ENCODE assay signal across 38 mouse cellular contexts in genomic region chr19:10658406-10658805, GRCm38 (mm10). TPM values are rescaled to one million over a fixed set of nuclear protein-coding genes. Genes with fewer than 3 reads are reported as not detected.
A peak's percentile ranks its signal among the peaks of the same experiment; 100 is the strongest.
DNase-seq lines count a peak whose midpoint lies in the region; ATAC-seq and TF ChIP-seq lines count a peak whose summit lies in the region.
"Had no signal": no experiment of that assay in that cellular context is flagged by ENCODE, and none has a peak within 500 bp of the region (broad histone marks: within the 10 kb centered on the region; RNA-seq: fewer than 3 reads in every experiment).

No protein-coding gene starts in this region.

- H3K4me1 ChIP-seq in liver, adult 2 months (ENCODE audit: control insufficient read depth, insufficient read depth, low read length), result peaks cover 28% of the 10 kb centered on the region
- H3K4me1 ChIP-seq in liver, embryonic 13.5 days (replicated peaks), result peaks cover 87% of the 10 kb centered on the region
- H3K4me1 ChIP-seq in liver, embryonic 16.5 days (ENCODE audit: control insufficient read depth, low read depth, low read length), result peaks cover 74% of the 10 kb centered on the region
- H3K4me1 ChIP-seq in midbrain, embryonic 11.5 days (ENCODE audit: control insufficient read depth, insufficient read depth, low read length), result no peaks in the 10 kb centered on the region
- H3K4me1 ChIP-seq: forebrain, embryonic 12.5 days; forebrain, embryonic 15.5 days; hindbrain, embryonic 12.5 days; hindbrain, embryonic 15.5 days had no signal

- no peak overlapping the region for H3K4me2 ChIP-seq in liver, embryonic 13.5 days
- H3K4me2 ChIP-seq in liver, embryonic 16.5 days (ENCODE audit: low read depth, low read length), result no peak overlapping the region
- no peak overlapping the region for H3K4me2 ChIP-seq in midbrain, embryonic 11.5 days
- H3K4me2 ChIP-seq: embryonic facial prominence, embryonic 13.5 days; forebrain, embryonic 12.5 days; forebrain, embryonic 15.5 days; heart, embryonic 11.5 days; hindbrain, embryonic 12.5 days; hindbrain, embryonic 15.5 days had no signal

- peak; percentile 96 for DNase-seq in liver, adult 2 months (ENCODE audit: extremely low read depth, low read depth, low spot score)
- no peak for DNase-seq in liver
- no peak for DNase-seq in liver, embryonic 13.5 days
- peak; percentile 53 for DNase-seq in yolk sac, embryonic 10.5 days (ENCODE audit: low spot score)
- DNase-seq in right cerebral cortex, postnatal 36 days (ENCODE audit: low spot score in 2 of 2), result no peak
- DNase-seq in cerebellum, postnatal 10 days, result no peak
- DNase-seq in midbrain, embryonic 11.5 days (ENCODE audit: low spot score, missing footprints), result no peak
- DNase-seq: adrenal gland, postnatal 10 days; B cell, adult 2 months; cerebellum, adult 11 months; cerebellum, adult 2 months; cerebellum, adult 9-11 months; cerebellum, postnatal 36 days; embryo, embryonic 11 days; gastrocnemius, postnatal 10 days; heart, adult 11 months had no signal

- H3K9me3 ChIP-seq in liver, embryonic 13.5 days (replicated peaks), result no peaks in the 10 kb centered on the region
- H3K9me3 ChIP-seq in liver, embryonic 16.5 days (replicated peaks; ENCODE audit: control insufficient read depth, low read length), result no peaks in the 10 kb centered on the region
- no peaks in the 10 kb centered on the region for H3K9me3 ChIP-seq in midbrain, embryonic 11.5 days (ENCODE audit: control insufficient read depth, low read length)
- H3K9me3 ChIP-seq: embryonic facial prominence, embryonic 10.5 days; embryonic facial prominence, embryonic 13.5 days; forebrain, embryonic 12.5 days; forebrain, embryonic 15.5 days; G1E; hindbrain, embryonic 12.5 days; hindbrain, embryonic 15.5 days had no signal

- H3K27me3 ChIP-seq in liver, adult 2 months (ENCODE audit: control insufficient read depth, insufficient read depth, low read length), result no peaks in the 10 kb centered on the region
- H3K27me3 ChIP-seq in liver, embryonic 13.5 days, result no peaks in the 10 kb centered on the region
- H3K27me3 ChIP-seq in liver, embryonic 16.5 days (ENCODE audit: control insufficient read depth, insufficient read depth, low read depth, low read length), result no peaks in the 10 kb centered on the region
- no peaks in the 10 kb centered on the region for H3K27me3 ChIP-seq in midbrain, embryonic 11.5 days (ENCODE audit: control insufficient read depth, insufficient read depth, low read length)
- H3K27me3 ChIP-seq: CH12.LX; embryonic facial prominence, embryonic 13.5 days; forebrain, embryonic 15.5 days; hindbrain, embryonic 12.5 days; hindbrain, embryonic 15.5 days; Patski had no signal

- H3K36me3 ChIP-seq in liver, adult 2 months (ENCODE audit: control insufficient read depth, insufficient read depth, low read length), result peaks cover 19% of the 10 kb centered on the region; the same call in 1 of the 2 replicates
- H3K36me3 ChIP-seq in liver, embryonic 13.5 days, result no peaks in the 10 kb centered on the region
- no peaks in the 10 kb centered on the region for H3K36me3 ChIP-seq in liver, embryonic 16.5 days (ENCODE audit: control insufficient read depth, insufficient read depth)
- no peaks in the 10 kb centered on the region for H3K36me3 ChIP-seq in midbrain, embryonic 11.5 days (ENCODE audit: control insufficient read depth, insufficient read depth, low read length)
- H3K36me3 ChIP-seq: embryonic facial prominence, embryonic 10.5 days; embryonic facial prominence, embryonic 13.5 days; forebrain, embryonic 12.5 days; forebrain, embryonic 15.5 days; hindbrain, embryonic 12.5 days; hindbrain, embryonic 15.5 days had no signal

- no peak for ATAC-seq in liver, embryonic 13.5 days (ENCODE audit: low read depth)
- 0 out of 2 replicates have a peak, but pooled peaks have one; percentile 19 for ATAC-seq in liver, embryonic 16.5 days (ENCODE audit: low read depth)
- ATAC-seq in midbrain, embryonic 11.5 days (ENCODE audit: low FRiP score), result no peak
- ATAC-seq: forebrain, embryonic 15.5 days; Patski had no signal

- TF ChIP-seq CTCF in liver, adult 2 months (IDR thresholded peaks at IDR 0.05; ENCODE audit: low read depth, low read length), result no peak

- peak overlapping the region; percentile 91 for H3K27ac ChIP-seq in liver, adult 2 months (replicated peaks; ENCODE audit: insufficient read depth, low read depth, low read length)
- peak overlapping the region; percentile 83 for H3K27ac ChIP-seq in liver, embryonic 13.5 days
- peak overlapping the region; percentile 92 for H3K27ac ChIP-seq in liver, embryonic 16.5 days (ENCODE audit: low read length)
- no peak overlapping the region for H3K27ac ChIP-seq in midbrain, embryonic 11.5 days (ENCODE audit: low read depth, low read length)
- H3K27ac ChIP-seq: embryonic facial prominence, embryonic 10.5 days; embryonic facial prominence, embryonic 13.5 days; forebrain, embryonic 12.5 days; forebrain, embryonic 15.5 days; hindbrain, embryonic 12.5 days; hindbrain, embryonic 15.5 days had no signal

- WGBS in liver, adult 2 months, result 20% methylated on average over 2 of the region's 2 CpGs
- WGBS in liver, embryonic 13.5 days (ENCODE audit: insufficient replicate concordance), result 60% methylated on average over 2 of the region's 2 CpGs
- WGBS in liver, embryonic 16.5 days (ENCODE audit: insufficient replicate concordance), result 64% methylated on average over 2 of the region's 2 CpGs
- 86% methylated on average over 2 of the region's 2 CpGs for WGBS in midbrain, embryonic 11.5 days

- H3K9ac ChIP-seq in liver, adult 2 months (ENCODE audit: low read depth, low read length), result peak overlapping the region; percentile 66; the same call in 1 of the 2 replicates
- H3K9ac ChIP-seq in liver, embryonic 13.5 days, result no peak overlapping the region
- peak overlapping the region; percentile 17; the same call in 1 of the 2 replicates for H3K9ac ChIP-seq in liver, embryonic 16.5 days (ENCODE audit: low read depth, low read length)
- H3K9ac ChIP-seq in midbrain, embryonic 11.5 days (ENCODE audit: low read length), result no peak overlapping the region
- H3K9ac ChIP-seq: embryonic facial prominence, embryonic 13.5 days; forebrain, embryonic 12.5 days; forebrain, embryonic 15.5 days; hindbrain, embryonic 12.5 days; hindbrain, embryonic 15.5 days had no signal

- H3K79me2 ChIP-seq in liver, adult 2 months (ENCODE audit: control insufficient read depth, insufficient read depth, low read length), result no peaks in the 10 kb centered on the region

- TF ChIP-seq POLR2A in liver, adult 2 months (IDR thresholded peaks at IDR 0.05; ENCODE audit: extremely low read depth, insufficient read depth, low read length), result no peak

- no peak overlapping the region for H3K4me3 ChIP-seq in liver, adult 2 months (ENCODE audit: insufficient read depth, low read depth, low read length)
- no peak overlapping the region for H3K4me3 ChIP-seq in liver, embryonic 13.5 days (replicated peaks)
- no peak overlapping the region for H3K4me3 ChIP-seq in liver, embryonic 16.5 days (ENCODE audit: low read depth, low read length)
- no peak overlapping the region for H3K4me3 ChIP-seq in midbrain, embryonic 11.5 days (ENCODE audit: low read depth, low read length)
- H3K4me3 ChIP-seq: embryonic facial prominence, embryonic 10.5 days; embryonic facial prominence, embryonic 13.5 days; erythroblast, embryonic 14.5 days; forebrain, embryonic 12.5 days; forebrain, embryonic 15.5 days; hindbrain, embryonic 12.5 days; hindbrain, embryonic 15.5 days had no signal

RNA-seq across cellular contexts. Expression of gene Pga5, which starts 19.5 kb away (rescaled TPM):
- total RNA-seq in liver, adult 2 months (2014; rRNA removed), result not detected in 2 replicates
- 0.14 TPM in 1 of 2 replicates, not detected in the other for polyA plus RNA-seq in liver, adult 2 months (2012; rRNA removed)
- polyA plus RNA-seq in liver, embryonic 13.5 days (2015; fragmentation: Nextera tagmentation; extraction: Ambion mirVana), result not detected in 2 replicates
- polyA plus RNA-seq in liver, embryonic 16.5 days (2015; fragmentation: Nextera tagmentation; extraction: Ambion mirVana), result 0.06 TPM in 1 of 2 replicates, not detected in the other
- not detected in 2 replicates for polyA plus RNA-seq in midbrain, embryonic 11.5 days (2014; fragmentation: Nextera tagmentation; extraction: Ambion mirVana)
- total RNA-seq: adrenal gland, adult 18-20 months; adrenal gland, postnatal 10 days; adrenal gland, postnatal 36 days; gastrocnemius, adult 18-20 months; gastrocnemius, postnatal 10 days; gastrocnemius, postnatal 4 days; heart, adult 8-10 months; heart, postnatal 25 days; hematopoietic stem cell, adult 5-6 weeks had no signal
- polyA plus RNA-seq: cerebellum, adult 2 months; cortical plate, adult 2 months; embryonic facial prominence, embryonic 10.5 days; embryonic facial prominence, embryonic 13.5 days; erythroblast, embryonic 14.5 days; forebrain, embryonic 12.5 days; forebrain, embryonic 15.5 days; heart, embryonic 11.5 days; heart, embryonic 14.5 days; heart, postnatal 0 days; hindbrain, embryonic 12.5 days; hindbrain, embryonic 15.5 days had no signal

RNA-seq across cellular contexts. Expression of gene Vwce, which starts 24.4 kb away (rescaled TPM):
- 4.5 and 6.2 TPM in 2 replicates for total RNA-seq in liver, adult 2 months (2014; rRNA removed)
- polyA plus RNA-seq in liver, adult 2 months (2012; rRNA removed), result 24.8 and 30.7 TPM in 2 replicates
- polyA plus RNA-seq in liver, embryonic 13.5 days (2015; fragmentation: Nextera tagmentation; extraction: Ambion mirVana), result 5.3 and 5.8 TPM in 2 replicates
- polyA plus RNA-seq in liver, embryonic 16.5 days (2015; fragmentation: Nextera tagmentation; extraction: Ambion mirVana), result 13.5 and 16.0 TPM in 2 replicates
- polyA plus RNA-seq in midbrain, embryonic 11.5 days (2014; fragmentation: Nextera tagmentation; extraction: Ambion mirVana), result 0.18 and 0.36 TPM in 2 replicates
- total RNA-seq: gastrocnemius, adult 18-20 months; heart, adult 8-10 months; heart, postnatal 25 days; hematopoietic stem cell, adult 5-6 weeks had no signal

RNA-seq across cellular contexts. Expression of gene Vps37c, which starts 30.1 kb away (rescaled TPM):
- 2.9 and 3.0 TPM in 2 replicates for total RNA-seq in liver, adult 2 months (2014; rRNA removed)
- 13.1 and 18.1 TPM in 2 replicates for polyA plus RNA-seq in liver, adult 2 months (2012; rRNA removed)
- 10.4 and 12.1 TPM in 2 replicates for polyA plus RNA-seq in liver, embryonic 13.5 days (2015; fragmentation: Nextera tagmentation; extraction: Ambion mirVana)
- 11.7 and 12.1 TPM in 2 replicates for polyA plus RNA-seq in liver, embryonic 16.5 days (2015; fragmentation: Nextera tagmentation; extraction: Ambion mirVana)
- polyA plus RNA-seq in midbrain, embryonic 11.5 days (2014; fragmentation: Nextera tagmentation; extraction: Ambion mirVana), result 23.1 and 26.0 TPM in 2 replicates

RNA-seq across cellular contexts. Expression of gene Tkfc, which starts 53.0 kb away (rescaled TPM):
- total RNA-seq in liver, adult 2 months (2014; rRNA removed), result 72.6 and 87.6 TPM in 2 replicates
- polyA plus RNA-seq in liver, adult 2 months (2012; rRNA removed), result 294 and 417 TPM in 2 replicates
- 9.4 and 10.8 TPM in 2 replicates for polyA plus RNA-seq in liver, embryonic 13.5 days (2015; fragmentation: Nextera tagmentation; extraction: Ambion mirVana)
- 39.7 and 47.8 TPM in 2 replicates for polyA plus RNA-seq in liver, embryonic 16.5 days (2015; fragmentation: Nextera tagmentation; extraction: Ambion mirVana)
- 22.9 and 23.9 TPM in 2 replicates for polyA plus RNA-seq in midbrain, embryonic 11.5 days (2014; fragmentation: Nextera tagmentation; extraction: Ambion mirVana)

RNA-seq across cellular contexts. Expression of gene Ddb1, which starts 53.3 kb away (rescaled TPM):
- total RNA-seq in liver, adult 2 months (2014; rRNA removed), result 128 and 138 TPM in 2 replicates
- polyA plus RNA-seq in liver, adult 2 months (2012; rRNA removed), result 51.9 and 63.5 TPM in 2 replicates
- polyA plus RNA-seq in liver, embryonic 13.5 days (2015; fragmentation: Nextera tagmentation; extraction: Ambion mirVana), result 156 and 177 TPM in 2 replicates
- polyA plus RNA-seq in liver, embryonic 16.5 days (2015; fragmentation: Nextera tagmentation; extraction: Ambion mirVana), result 170 and 176 TPM in 2 replicates
- polyA plus RNA-seq in midbrain, embryonic 11.5 days (2014; fragmentation: Nextera tagmentation; extraction: Ambion mirVana), result 393 and 396 TPM in 2 replicates

Comparison
In these comparisons a context has a peak if more than half of its experiments do, and no peak if none do; other contexts are left out.
1. DNase-seq: peak in liver, adult 2 months (single experiment) and yolk sac, embryonic 10.5 days (single experiment); none in liver (single experiment), liver, embryonic 13.5 days (single experiment), right cerebral cortex, postnatal 36 days (0 of 2), cerebellum, postnatal 10 days (0 of 2) and midbrain, embryonic 11.5 days (single experiment).
2. H3K9ac ChIP-seq: peak in liver, adult 2 months (single experiment) and liver, embryonic 16.5 days (single experiment); none in liver, embryonic 13.5 days (single experiment) and midbrain, embryonic 11.5 days (single experiment).